Mouse (Mus musculus) T-helper 1 cell (primary cell): Measurements from ENCODE around the gene Map3k14.

Experiments
- in situ Hi-C: fragments of 300-600 bp; cut with MboI, MseI; formaldehyde crosslinking; loops from one replicate; pipeline ENCODE4 v1.15.1; 2025; ENCODE audit warnings: high pct_unique_total_duplicates

Map3k14 gene

GRCm38 (mm10) chr11:103271979-103272378 lies 4.7 kb upstream of the Map3k14 start:
- in situ Hi-C loops = loop anchor here (25.0 kb wide), 1 partner anchor 1115 kb away; no protein-coding TSS in a partner anchor

GRCm38 (mm10) chr11:103269426-103269825 lies 2.2 kb upstream of the Map3k14 start:
- in situ Hi-C loops = loop anchor here (10.0 to 25.0 kb wide), 2 partner anchors 95 to 1118 kb away; partner anchors contain the start of gene Fmnl1

GRCm38 (mm10) chr11:103268905-103269304 lies 1.6 kb upstream of the Map3k14 start:
- in situ Hi-C loops = loop anchor here (10.0 to 25.0 kb wide), 2 partner anchors 94 to 1118 kb away; partner anchors contain the start of gene Fmnl1

GRCm38 (mm10) chr11:103268350-103268749 lies 1.1 kb upstream of the Map3k14 start:
- in situ Hi-C loops = loop anchor here (10.0 to 25.0 kb wide), 2 partner anchors 94 to 1119 kb away; partner anchors contain the start of gene Fmnl1

GRCm38 (mm10) chr11:103266729-103267345 lies 435 bp downstream of the Map3k14 start:
- in situ Hi-C loops = loop anchor here (10.0 to 25.0 kb wide), 2 partner anchors 92 to 1120 kb away; partner anchors contain the start of gene Fmnl1

GRCm38 (mm10) chr11:103265856-103266255 lies 1.4 kb downstream of the Map3k14 start:
- in situ Hi-C loops = loop anchor here (10.0 to 25.0 kb wide), 2 partner anchors 91 to 1121 kb away; partner anchors contain the start of gene Fmnl1

- in situ Hi-C loops = loop anchor here (10.0 to 25.0 kb wide), 2 partner anchors 90 to 1122 kb away; partner anchors contain the start of gene Fmnl1
Observed at GRCm38 (mm10) chr11:103265211-103265610, 2.1 kb downstream of the Map3k14 start.

GRCm38 (mm10) chr11:103264427-103265005 lies 2.8 kb downstream of the Map3k14 start:
- in situ Hi-C loops = loop anchor here (10.0 to 25.0 kb wide), 2 partner anchors 90 to 1123 kb away; partner anchors contain the start of gene Fmnl1

- in situ Hi-C loops = loop anchor here (10.0 to 25.0 kb wide), 2 partner anchors 89 to 1124 kb away; partner anchors contain the start of gene Fmnl1
Observed at GRCm38 (mm10) chr11:103263551-103263950, 3.7 kb downstream of the Map3k14 start.

GRCm38 (mm10) chr11:103262412-103263267 lies 4.6 kb downstream of the Map3k14 start:
- in situ Hi-C loops = loop anchor here (10.0 to 25.0 kb wide), 2 partner anchors 88 to 1125 kb away; partner anchors contain the start of gene Fmnl1

- in situ Hi-C loops = loop anchor here (10.0 to 25.0 kb wide), 2 partner anchors 87 to 1125 kb away; partner anchors contain the start of gene Fmnl1
Observed at GRCm38 (mm10) chr11:103261671-103262411, 5.4 kb downstream of the Map3k14 start.

- in situ Hi-C loops = loop anchor here (10.0 to 25.0 kb wide), 2 partner anchors 86 to 1127 kb away; partner anchors contain the start of gene Fmnl1
Observed at GRCm38 (mm10) chr11:103260515-103261192, 6.6 kb downstream of the Map3k14 start.

- in situ Hi-C loops = loop anchor here (10.0 to 25.0 kb wide), 2 partner anchors 85 to 1127 kb away; partner anchors contain the start of gene Fmnl1
Observed at GRCm38 (mm10) chr11:103260034-103260433, 7.2 kb downstream of the Map3k14 start.

GRCm38 (mm10) chr11:103257938-103258481 lies 9.3 kb downstream of the Map3k14 start:
- in situ Hi-C loops = loop anchor here (25.0 kb wide), 1 partner anchor 1129 kb away; no protein-coding TSS in a partner anchor

GRCm38 (mm10) chr11:103253605-103254004 lies 13.7 kb downstream of the Map3k14 start:
- in situ Hi-C loops = loop anchor here (25.0 kb wide), 1 partner anchor 1134 kb away; no protein-coding TSS in a partner anchor

GRCm38 (mm10) chr11:103252380-103252779 lies 14.9 kb downstream of the Map3k14 start:
- in situ Hi-C loops = loop anchor here (25.0 kb wide), 1 partner anchor 1135 kb away; no protein-coding TSS in a partner anchor

GRCm38 (mm10) chr11:103250324-103250723 lies 16.9 kb downstream of the Map3k14 start:
- in situ Hi-C loops = loop anchor here (25.0 kb wide), 1 partner anchor 1137 kb away; no protein-coding TSS in a partner anchor

GRCm38 (mm10) chr11:103249509-103249908 lies 17.8 kb downstream of the Map3k14 start:
- in situ Hi-C loops = no loop called here

GRCm38 (mm10) chr11:103248837-103249236 lies 18.4 kb downstream of the Map3k14 start:
- in situ Hi-C loops = no loop called here
